Mouse (Mus musculus) brain, embryonic 14.5 days (tissue): ENCODE measurements around the gene Gm28043.

Experiments used
- CTCF ChIP-seq: fragments of 200-500 bp; IDR thresholded peaks from 2 replicates; pipeline ENCODE4 v1.5.1; 2012; ENCODE audit warnings: inconsistent platforms, mild to moderate bottlenecking, moderate library complexity, borderline replicate concordance; ENCODE audit not compliant: insufficient read depth, insufficient read length; ENCODE audit errors: extremely low read depth
- POLR2A ChIP-seq: fragments of 200-500 bp; IDR thresholded peaks from 2 replicates; pipeline ENCODE4 v1.6.1; 2012; ENCODE audit warnings: mild to moderate bottlenecking, inconsistent platforms, borderline replicate concordance; ENCODE audit not compliant: poor library complexity, insufficient read depth, insufficient read length, severe bottlenecking; ENCODE audit errors: extremely low read depth

DNA sequence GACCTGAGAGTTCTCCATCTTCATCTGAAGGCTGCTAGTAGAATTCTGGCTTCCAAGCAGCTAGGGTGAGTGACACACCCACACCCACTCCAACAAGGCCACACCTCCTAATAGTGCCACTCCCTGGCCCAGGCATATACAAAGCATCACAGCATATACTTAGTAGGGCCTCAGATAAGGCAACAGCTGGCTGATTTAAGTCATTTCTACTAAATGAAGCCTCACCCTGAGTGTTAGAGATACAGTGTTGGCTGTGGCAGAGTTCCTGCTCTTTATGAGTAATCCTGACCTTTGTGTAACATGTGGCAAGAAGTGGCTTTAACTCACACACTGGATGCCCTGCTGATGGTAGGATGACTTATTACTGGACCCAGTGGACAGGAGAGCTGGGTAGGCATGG, 55.3 kb downstream of the Gm28043 start:
- no peak for TF ChIP-seq POLR2A
- no peak for TF ChIP-seq CTCF
